Mouse (Mus musculus) liver, postnatal 0 days (tissue): ENCODE results near the gene Rab3gap2. TPM values are rescaled to one million over a fixed set of nuclear protein-coding genes. Genes with fewer than 3 reads are reported as not detected.

Experiments used
- ATAC-seq: fragments of 200-750 bp; cut with Nextera tagmentation; 2 replicates; pipeline ENCODE4 v1.8.0; 2017; ENCODE audit warnings: mild to moderate bottlenecking, moderate library complexity
- DNase-seq: peaks from one replicate; pipeline ENCODE4 v3.0.0-alpha.2; 2016
- H3K27ac ChIP-seq: fragments of 300-500 bp; sonication (generic); 2 replicates; pipeline ENCODE4 v1.5.1; 2014; ENCODE audit warnings: antibody characterized with exemption, moderate library complexity, mild to moderate bottlenecking, low read depth
- H3K27me3 ChIP-seq: fragments of 300-500 bp; sonication (generic); 2 replicates; pipeline ENCODE4 v1.6.1; 2014; ENCODE audit warnings: low read length, control low read depth, mixed read lengths; ENCODE audit not compliant: insufficient read depth
- H3K36me3 ChIP-seq: fragments of 300-500 bp; sonication (generic); replicated peaks from 2 replicates; pipeline ENCODE4 v1.6.1; 2014; ENCODE audit warnings: mild to moderate bottlenecking, control low read depth, low read length, moderate library complexity, mixed read lengths; ENCODE audit not compliant: insufficient read depth
- H3K4me1 ChIP-seq: fragments of 300-500 bp; sonication (generic); 2 replicates; pipeline ENCODE4 v1.6.1; 2014; ENCODE audit warnings: antibody characterized with exemption, mild to moderate bottlenecking, control low read depth; ENCODE audit not compliant: insufficient read depth
- H3K4me2 ChIP-seq: fragments of 300-500 bp; sonication (generic); 2 replicates; pipeline ENCODE4 v1.6.1; 2014; ENCODE audit warnings: low read depth, mild to moderate bottlenecking, low read length, moderate library complexity, mixed read lengths
- H3K4me3 ChIP-seq: fragments of 300-500 bp; sonication (generic); 2 replicates; pipeline ENCODE4 v1.5.1; 2014; ENCODE audit warnings: low read depth, low read length
- H3K9ac ChIP-seq: fragments of 300-500 bp; sonication (generic); replicated peaks from 2 replicates; pipeline ENCODE4 v1.6.1; 2014; ENCODE audit warnings: mild to moderate bottlenecking, moderate library complexity
- H3K9me3 ChIP-seq: fragments of 300-500 bp; sonication (generic); 2 replicates; pipeline ENCODE4 v1.6.1; 2016; ENCODE audit warnings: mild to moderate bottlenecking, control low read depth, low read length, mixed read lengths
- CTCF ChIP-seq: sonication (generic); IDR thresholded peaks from 2 replicates; pipeline ENCODE4 v1.5.1; 2016; ENCODE audit warnings: antibody characterized with exemption, low read depth
- EP300 ChIP-seq: IDR thresholded peaks from 2 replicates; pipeline ENCODE4 v1.6.1; 2016; ENCODE audit warnings: antibody characterized with exemption, low read depth, mild to moderate bottlenecking
- WGBS: fragments of 180-500 bp; shearing (Covaris S2); extraction: QIAGEN DNeasy Blood & Tissue Kit; methylation state at CpG from one replicate; pipeline ENCODE4 v1.1.7; 2014; ENCODE audit not compliant: insufficient replicate concordance; 5-methylcytosine and 5-hydroxymethylcytosine counted together
- polyA plus RNA-seq: library from polyadenylated mRNA; unstranded; fragments of >200 nt; fragmentation: Nextera tagmentation; extraction: Ambion mirVana; gene quantifications from 2 replicates; pipeline ENCODE4 v1.2.1, GENCODE M21; 2015

Rab3gap2 gene
- polyA plus RNA-seq, 1 experiment from 2014 or later, result 7.3 TPM

- Histone ChIP-seq H3K36me3 (peaks cover 20% of the 10 kb centered on the region), H3K9me3 (no peaks in the 10 kb centered on the region), H3K27ac (peak within 1 kb of the TSS; percentile 87), H3K4me1 (peaks cover 21% of the 10 kb centered on the region), H3K4me2 (peak within 1 kb of the TSS; percentile 92), H3K9ac (peak within 1 kb of the TSS; percentile 94), H3K27me3 (no peaks in the 10 kb centered on the region), H3K4me3 (peak within 1 kb of the TSS; percentile 92)
- WGBS, result under 1% methylated on average over 73 of the region's 76 CpGs
- ATAC-seq, result peak; percentile 82
- peak; percentile 95 for DNase-seq
- TF ChIP-seq CTCF, result no peak
Observed at GRCm38 (mm10) chr1:185328721-185329610, 125.0 kb downstream of the Rab3gap2 start, which contains the start of gene Iars2. TSS of gene Iars2 (minus strand) at chr1:185329396.

- H3K27me3 ChIP-seq, result no peaks in the 10 kb centered on the region
- peak overlapping the region; percentile 92; the same call in 1 of the 2 replicates for H3K4me2 ChIP-seq
- no peak for ATAC-seq
- TF ChIP-seq EP300 (no peak), CTCF (no peak)
- H3K9ac ChIP-seq, result no peak overlapping the region
- DNase-seq, result no peak
- no peaks in the 10 kb centered on the region for H3K9me3 ChIP-seq
- peaks cover 21% of the 10 kb centered on the region for H3K4me1 ChIP-seq
- H3K4me3 ChIP-seq, result no peak overlapping the region
- H3K27ac ChIP-seq, result peak overlapping the region; percentile 87; the same call in 1 of the 2 replicates
- 87% methylated on average over 8 of the region's 8 CpGs for WGBS
- H3K36me3 ChIP-seq, result peaks cover 15% of the 10 kb centered on the region
Observed at GRCm38 (mm10) chr1:185329851-185330250, 125.9 kb downstream of the Rab3gap2 start.

- H3K9ac ChIP-seq, result no peak overlapping the region
- H3K4me3 ChIP-seq, result peak overlapping the region; percentile 63
- ATAC-seq (no peak), DNase-seq (no peak)
- H3K9me3 ChIP-seq, result no peaks in the 10 kb centered on the region
- H3K4me2 ChIP-seq, result peak overlapping the region; percentile 93
- TF ChIP-seq CTCF (no peak), EP300 (no peak)
- peaks cover 9% of the 10 kb centered on the region; the same call in 1 of the 2 replicates for H3K36me3 ChIP-seq
- H3K27me3 ChIP-seq, result no peaks in the 10 kb centered on the region
- peak overlapping the region; percentile 80; the same call in 1 of the 2 replicates for H3K27ac ChIP-seq
- H3K4me1 ChIP-seq, result peaks cover 21% of the 10 kb centered on the region
- WGBS, result 49% methylated on average over 5 of the region's 5 CpGs
Observed at GRCm38 (mm10) chr1:185331364-185331763, 127.4 kb downstream of the Rab3gap2 start.

DNA sequence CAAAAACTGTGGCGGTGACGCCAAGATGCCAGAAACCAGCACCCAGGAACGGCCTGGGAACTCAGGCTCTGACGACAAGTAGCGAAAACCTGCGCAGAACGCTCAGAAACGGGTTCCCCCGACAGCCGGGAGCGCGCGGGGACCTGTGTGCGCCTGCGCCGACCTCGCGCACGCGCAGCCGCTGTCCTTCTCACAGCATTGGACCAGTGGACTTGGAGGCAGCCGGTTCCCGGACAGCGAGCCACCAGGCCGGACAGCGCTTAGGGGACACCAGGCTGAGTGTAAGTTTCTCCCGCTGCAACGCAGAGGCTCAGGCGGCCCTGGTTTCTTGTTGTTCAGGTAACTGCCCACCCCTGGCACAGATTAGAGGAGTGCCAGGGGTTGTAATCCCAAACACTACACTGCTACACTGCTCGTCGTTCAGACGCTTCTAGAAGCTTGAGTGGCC lies 128.1 kb downstream of the Rab3gap2 start, which contains the start of gene Bpnt1:
Gene Bpnt1 (plus strand): TSS at position 167 of the 448 bp plus-strand sequence.
- Histone ChIP-seq H3K36me3 (peaks cover 3% of the 10 kb centered on the region; the same call in 1 of the 2 replicates), H3K27ac (peak within 1 kb of the TSS; percentile 80), H3K4me2 (peak within 1 kb of the TSS; percentile 93), H3K4me1 (peaks cover 24% of the 10 kb centered on the region), H3K27me3 (no peaks in the 10 kb centered on the region), H3K9me3 (no peaks in the 10 kb centered on the region), H3K4me3 (peak within 1 kb of the TSS; percentile 63), H3K9ac (peak within 1 kb of the TSS; percentile 70)
- WGBS, result 0% methylated on average over 32 of the region's 32 CpGs
- DNase-seq (peak; percentile 89), ATAC-seq (peak; percentile 82)
- no peak for TF ChIP-seq CTCF
- TF ChIP-seq EP300, result no peak

DNA sequence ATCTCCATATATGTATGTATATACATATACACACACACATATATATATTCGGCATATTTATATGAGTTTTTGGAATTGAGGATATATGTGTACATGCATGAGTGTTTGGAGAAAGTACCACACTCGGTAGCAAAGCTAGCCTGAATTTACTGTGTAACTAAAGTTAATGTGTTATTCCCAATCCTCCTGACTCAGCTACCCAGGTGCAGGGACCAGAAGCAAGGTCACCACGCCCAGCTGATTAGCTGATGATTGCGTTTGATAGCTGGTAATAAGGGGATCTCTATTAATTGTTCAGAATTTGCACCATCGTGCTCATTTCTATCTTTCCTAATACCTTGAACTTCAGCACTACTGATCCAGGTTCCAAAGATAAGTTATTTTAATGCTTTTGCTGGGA lies 129.7 kb downstream of the Rab3gap2 start:
- Histone ChIP-seq H3K36me3 (peaks cover 4% of the 10 kb centered on the region; the same call in 1 of the 2 replicates), H3K4me3 (no peak overlapping the region), H3K27ac (no peak overlapping the region), H3K27me3 (no peaks in the 10 kb centered on the region), H3K9ac (no peak overlapping the region), H3K9me3 (no peaks in the 10 kb centered on the region), H3K4me2 (no peak overlapping the region), H3K4me1 (peaks cover 18% of the 10 kb centered on the region)
- 76% methylated on average over 5 of the region's 5 CpGs for WGBS
- no peak for DNase-seq
- no peak for ATAC-seq
- TF ChIP-seq CTCF (no peak), EP300 (no peak)

- no peak overlapping the region for H3K27ac ChIP-seq
- H3K36me3 ChIP-seq, result peaks cover 4% of the 10 kb centered on the region; the same call in 1 of the 2 replicates
- no peak for ATAC-seq
- H3K9ac ChIP-seq, result no peak overlapping the region
- peaks cover 18% of the 10 kb centered on the region for H3K4me1 ChIP-seq
- H3K27me3 ChIP-seq, result no peaks in the 10 kb centered on the region
- H3K4me2 ChIP-seq, result no peak overlapping the region
- TF ChIP-seq CTCF (no peak), EP300 (no peak)
- no peak for DNase-seq
- no peak overlapping the region for H3K4me3 ChIP-seq
- H3K9me3 ChIP-seq, result no peaks in the 10 kb centered on the region
- WGBS, result 84% methylated on average over 4 of the region's 4 CpGs
Observed at GRCm38 (mm10) chr1:185334136-185334535, 130.2 kb downstream of the Rab3gap2 start.
